Mouse (Mus musculus) spleen, postnatal 14 days (tissue): ENCODE measurements around the gene Gtf3c4.

ENCODE experiments used
- DNase-seq, 2 experiments: peaks; one replicate each; pipeline ENCODE4 v3.0.0; 2021 to 2022; ENCODE audit warnings: low spot score in 2 of 2

Gtf3c4 gene

DNA sequence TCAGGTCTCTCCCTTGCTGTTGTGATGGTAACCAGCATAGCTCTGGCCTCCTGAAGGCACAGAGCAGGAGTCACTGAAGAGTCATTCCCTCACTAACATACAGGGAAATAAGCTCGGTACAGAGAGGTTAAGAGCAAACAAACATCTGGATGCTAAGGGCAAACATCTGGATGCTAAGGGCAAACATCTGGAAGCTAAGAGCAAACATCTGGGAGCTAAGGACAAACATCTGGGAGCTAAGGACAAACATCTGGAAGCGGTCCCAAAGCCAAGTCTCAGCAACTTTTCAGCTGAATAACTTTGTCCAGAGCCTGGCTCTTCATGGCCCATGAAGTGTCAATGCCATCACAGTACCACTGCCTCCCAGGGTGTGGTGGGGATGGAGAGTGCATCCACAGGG is 40.6 kb downstream of the Gtf3c4 start:
- DNase-seq, result no peak

DNA sequence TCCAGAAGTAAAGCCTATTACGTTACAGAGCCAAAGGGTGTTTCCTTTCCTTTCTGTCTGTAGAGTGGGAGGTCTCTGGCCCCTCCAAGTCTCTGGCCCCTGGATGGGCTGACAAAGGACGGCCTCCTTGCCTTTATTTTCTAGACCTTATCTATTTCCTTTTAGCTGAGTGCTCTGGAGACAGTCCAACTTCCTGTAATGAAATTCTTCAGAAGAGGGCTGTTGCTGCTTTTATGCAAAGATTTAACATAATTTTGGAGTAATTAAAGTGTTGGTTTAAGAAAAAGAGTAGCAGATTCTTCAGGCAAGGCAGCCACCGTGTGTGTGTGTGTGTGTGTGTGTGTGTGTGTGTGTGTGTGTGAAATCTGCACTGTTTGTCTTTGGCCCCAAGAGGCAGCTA is 41.8 kb downstream of the Gtf3c4 start:
- DNase-seq, result no peak

DNA sequence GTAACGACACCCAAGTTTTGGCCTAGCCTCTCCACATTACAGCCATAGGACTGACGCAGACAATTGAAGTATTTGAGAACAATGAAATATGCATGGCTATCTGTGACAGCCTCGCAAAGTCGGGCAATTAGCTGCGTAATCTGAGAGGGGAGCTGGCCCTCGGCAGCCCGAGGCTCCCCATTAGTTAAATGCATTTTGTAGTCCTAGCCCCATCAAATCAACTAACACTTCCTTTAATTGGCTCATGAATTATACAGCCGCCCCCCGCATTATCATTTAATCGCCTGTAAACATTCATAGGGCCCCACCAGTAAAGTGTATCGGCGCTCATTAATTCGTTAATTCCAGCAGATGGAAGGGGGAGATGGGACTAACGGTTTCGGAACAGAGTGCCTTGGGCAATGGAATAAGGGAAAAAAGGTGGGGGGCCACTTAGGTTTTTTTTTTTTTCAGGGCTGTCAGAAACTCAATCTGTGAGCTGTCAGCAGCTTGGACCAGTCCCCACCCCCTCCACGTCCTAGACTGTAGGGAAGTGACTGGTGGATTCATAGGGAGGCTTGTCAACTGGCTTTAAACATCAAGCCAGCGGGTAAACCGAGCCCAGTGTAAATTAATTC is 42.6 kb downstream of the Gtf3c4 start:
- no peak for DNase-seq

DNA sequence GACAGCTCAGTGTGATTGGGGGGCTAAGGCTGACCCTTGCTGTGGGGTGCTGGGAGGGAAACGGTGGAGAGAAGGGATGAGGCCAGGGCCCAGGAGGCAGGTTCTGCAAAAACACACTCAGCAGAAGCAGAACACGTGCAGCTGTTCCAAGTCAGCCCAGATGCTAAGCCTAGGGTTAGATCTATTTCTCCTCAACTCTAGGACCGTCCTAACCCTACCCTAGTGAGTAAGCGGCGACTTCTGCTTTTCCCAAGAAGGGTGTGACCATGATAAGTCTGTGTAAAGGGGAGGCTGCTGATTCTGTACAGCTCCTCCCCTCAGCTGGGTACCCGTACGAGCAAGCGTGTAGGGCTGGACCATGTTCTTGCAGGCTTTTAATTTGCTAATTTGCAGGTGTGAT is 43.9 kb downstream of the Gtf3c4 start:
- no peak for DNase-seq

DNA sequence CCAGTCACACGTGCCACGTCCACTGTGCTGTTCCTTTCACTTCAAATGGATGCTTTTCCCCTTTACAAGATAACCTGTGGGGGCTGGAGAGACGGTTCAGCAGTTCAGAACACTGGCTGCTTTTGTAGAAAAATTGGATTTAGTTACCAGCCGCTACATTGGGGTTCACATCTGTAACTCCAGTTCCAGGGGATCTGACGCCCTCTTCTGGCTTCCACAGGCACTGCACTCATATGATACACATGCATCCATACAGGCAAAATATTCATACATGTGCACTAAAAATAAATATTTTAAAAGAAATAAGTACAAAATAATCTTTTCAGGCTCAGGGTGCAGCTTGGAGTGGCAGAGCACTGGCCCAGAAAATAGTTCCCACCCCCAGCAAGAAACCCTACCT is 45.5 kb downstream of the Gtf3c4 start:
- DNase-seq, result no peak

DNA sequence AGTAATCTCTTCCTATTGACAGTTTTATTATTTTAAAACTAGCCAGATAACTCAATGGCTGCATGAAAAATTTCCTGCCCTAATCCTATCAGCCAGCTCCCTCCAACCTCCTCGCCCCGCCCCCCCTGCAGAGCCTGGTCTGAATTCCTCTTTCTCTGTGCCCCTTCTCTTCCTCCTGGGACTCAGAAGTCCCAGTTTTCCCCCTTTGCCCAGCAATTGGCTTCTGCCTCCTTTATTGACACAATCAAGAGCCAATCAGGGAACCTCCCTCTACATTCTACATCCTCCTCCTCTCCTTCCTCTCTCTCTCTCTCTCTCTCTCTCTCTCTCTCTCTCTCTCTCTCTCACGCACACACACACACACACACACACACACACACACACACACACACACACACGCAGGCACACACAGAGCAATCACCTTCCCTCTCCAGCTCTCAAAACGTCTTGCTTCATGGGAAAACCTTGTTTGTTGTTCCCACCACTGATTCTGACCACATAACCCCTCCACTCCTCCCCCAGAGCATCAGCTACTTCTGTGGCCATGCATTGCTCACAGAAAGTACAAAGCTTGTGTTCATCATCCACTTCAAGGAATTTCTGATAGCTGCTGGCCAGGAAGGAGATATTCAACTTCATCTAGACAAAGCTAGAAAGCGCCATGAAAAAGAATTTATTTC is 47.1 kb downstream of the Gtf3c4 start:
- DNase-seq, result no peak

DNA sequence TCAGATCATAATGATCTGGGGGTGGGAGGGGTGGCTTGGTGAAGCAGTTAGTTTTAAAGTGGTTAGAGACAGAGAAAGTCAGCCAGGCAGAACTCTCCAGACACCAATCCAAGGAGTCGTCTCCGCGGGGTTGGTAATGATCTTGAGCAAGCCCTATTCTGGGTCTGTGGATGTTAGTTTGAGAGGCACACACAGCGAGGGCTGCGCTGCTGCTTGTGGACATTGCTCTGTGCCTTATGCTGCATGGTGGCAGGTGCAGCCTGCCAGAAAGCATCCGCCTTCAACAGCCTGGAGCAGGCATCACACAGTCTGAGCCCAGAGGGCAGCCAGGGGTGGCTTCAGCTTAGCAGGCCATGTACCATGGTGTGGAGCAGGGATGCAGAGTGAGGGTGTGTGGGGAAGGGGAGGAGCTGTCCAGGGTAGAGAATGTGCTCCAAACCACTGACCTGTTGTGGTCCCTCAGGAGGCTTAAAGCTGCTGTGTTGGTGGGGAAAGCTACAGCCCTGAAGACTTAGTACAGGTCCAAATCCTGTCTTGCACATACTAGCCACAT is 53.0 kb downstream of the Gtf3c4 start:
- no peak for DNase-seq

DNA sequence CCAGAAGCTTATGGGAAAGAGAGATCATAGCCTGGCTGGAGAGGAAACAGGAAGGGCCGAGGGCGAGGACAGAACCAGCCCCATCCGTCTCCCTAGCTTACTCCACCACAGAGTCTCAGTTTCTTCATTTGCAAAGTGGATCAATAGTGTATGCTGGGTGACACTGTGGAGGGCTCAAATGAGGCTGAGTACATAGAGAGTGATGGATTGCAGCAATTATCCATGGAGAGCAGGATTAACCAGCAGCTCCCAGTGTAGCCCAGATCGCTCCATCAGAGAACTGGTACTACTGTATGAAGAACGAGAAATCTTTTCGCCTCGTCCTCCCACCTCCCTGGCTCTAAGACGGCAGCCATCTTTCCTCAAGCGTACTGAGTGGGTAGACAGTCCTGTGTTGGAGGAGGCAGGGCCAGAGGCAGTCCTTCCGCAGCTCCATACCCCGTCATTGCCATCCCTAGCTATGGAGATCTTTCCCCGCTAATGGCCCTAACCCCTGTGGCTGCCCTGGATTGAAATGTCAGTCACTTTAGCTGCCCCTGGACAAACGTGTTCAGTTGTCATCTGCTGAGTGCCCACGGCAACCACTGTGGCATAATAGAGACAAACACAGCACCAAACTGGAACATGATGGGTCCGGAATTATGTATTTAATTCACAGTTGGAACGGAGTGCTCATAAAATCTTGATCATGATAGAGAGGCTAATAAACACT is 53.6 kb downstream of the Gtf3c4 start:
- DNase-seq, result no peak

DNA sequence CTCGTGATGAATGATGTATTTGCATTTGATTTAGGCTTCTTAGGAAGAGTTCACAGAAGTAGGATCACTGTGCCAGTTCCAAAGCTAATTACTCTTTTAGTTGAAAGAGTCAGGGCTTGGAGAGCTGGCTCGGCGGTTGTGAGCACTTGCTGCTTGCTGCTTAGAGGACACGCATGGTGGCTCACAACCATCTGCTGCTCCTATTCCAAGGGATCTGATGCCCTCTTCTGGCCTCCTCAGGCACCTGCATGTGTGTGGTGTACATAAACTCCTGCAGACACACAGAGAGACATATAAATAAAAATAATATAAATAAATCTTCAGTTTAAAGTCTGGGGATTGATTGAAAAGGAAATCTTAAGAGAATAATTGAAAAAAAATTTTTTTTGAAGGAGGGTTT is 58.9 kb downstream of the Gtf3c4 start:
- DNase-seq, result no peak

DNA sequence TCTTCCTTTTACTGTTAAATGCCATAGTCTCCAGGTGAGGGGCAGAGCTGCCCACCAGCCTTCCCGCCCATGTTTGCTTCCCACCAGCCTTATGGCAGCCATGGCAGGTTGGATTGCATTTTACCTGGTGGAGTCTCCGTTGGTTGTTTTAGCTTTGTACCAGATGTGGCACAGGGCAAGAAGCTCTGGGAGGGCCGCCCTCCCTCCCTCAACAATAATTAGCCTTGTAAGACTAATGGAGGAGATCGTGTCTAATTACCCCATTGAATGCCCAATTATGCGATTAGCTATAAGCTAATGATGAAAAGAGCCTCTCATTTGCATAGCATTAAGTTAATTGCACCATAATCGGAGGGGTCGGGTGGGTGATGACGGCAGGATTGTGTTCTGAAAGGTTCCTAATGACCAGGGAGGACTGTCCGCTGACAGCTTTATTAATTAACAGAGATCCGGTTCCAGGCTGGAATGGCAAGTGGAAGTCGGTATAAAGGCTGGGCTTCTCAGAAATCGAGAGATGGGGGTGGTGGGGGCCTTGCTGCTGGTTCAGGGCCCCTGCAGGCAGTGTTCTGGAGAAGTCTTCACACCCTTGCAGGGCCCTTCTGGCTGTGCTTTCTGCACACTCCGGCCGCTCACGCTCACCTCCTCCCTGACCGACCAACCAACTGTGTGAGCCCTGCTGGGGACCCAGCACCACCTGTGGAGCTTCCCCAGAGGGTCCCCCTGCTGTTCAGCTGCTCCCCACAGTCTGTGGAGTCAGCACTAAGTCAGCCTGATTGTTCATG is 60.0 kb downstream of the Gtf3c4 start:
- DNase-seq, result no peak

DNA sequence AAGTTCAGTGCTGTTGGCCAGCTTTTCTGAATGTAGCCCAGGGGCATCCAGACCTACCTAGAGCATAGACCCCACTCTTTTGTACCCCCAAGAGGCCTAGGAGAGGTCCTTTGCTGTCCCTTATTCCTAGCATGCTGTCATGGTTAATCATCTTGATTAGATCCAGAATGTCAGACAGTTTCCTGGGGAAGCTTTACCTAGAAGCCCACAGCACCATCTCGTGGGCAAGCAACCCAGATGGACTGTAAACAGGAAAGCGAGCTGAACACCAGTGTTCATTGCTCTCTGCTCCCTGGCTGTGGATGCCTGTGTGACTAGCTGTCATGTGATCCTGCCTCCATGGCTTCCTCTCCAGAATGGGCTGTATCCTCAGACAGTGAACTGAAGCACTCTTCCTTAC is 63.4 kb downstream of the Gtf3c4 start:
- no peak for DNase-seq

DNA sequence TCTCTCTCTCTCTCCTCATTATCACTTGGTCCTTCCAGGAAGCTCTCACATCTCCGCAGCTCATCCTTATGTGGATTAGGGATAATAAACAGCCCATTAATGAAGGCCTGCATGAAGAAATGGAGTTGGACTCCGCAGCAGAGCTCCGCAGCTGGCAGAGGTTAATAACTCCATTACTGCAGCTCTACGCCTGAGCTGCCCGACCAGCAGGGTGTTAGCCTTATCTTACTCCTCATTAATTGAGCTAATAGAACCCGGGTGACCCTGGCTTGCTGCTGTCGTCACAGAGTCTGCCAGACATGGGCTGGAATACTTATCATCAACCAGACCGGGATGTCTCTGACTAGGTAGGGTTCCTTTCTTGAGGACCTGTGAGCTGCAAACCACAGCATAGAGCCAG is 66.1 kb downstream of the Gtf3c4 start:
- DNase-seq, result no peak
